Mouse (Mus musculus): ENCODE measurements around the gene Kcnt2. TPM values are rescaled to one million over a fixed set of nuclear protein-coding genes. Genes with fewer than 3 reads are reported as not detected.

Gene Kcnt2
- total RNA-seq, 4 experiments from 2014 or later: 30.2 to 37.8 (median 34.6) TPM

DNA sequence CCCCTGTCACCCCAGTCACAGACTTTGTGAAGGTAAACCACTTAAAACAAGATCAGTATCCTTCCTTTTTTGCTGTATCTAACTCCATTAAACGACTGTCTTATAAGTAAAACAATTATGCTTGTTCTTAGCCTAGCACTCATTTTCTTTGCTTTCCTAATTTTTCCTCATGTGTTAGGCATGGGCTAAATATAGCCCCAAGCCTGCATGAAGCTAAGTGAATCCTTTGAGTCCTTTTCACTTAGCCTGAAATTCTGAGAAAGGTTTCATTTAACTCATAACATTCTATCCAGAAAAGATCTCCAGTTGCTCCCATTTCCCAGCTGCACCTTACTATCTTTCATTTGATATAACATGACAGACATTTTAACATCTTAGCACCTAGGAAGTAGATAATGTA is 127.6 kb downstream of the Kcnt2 start:
- DNase-seq (ENCODE audit: low spot score in 2 of 2): no peak

DNA sequence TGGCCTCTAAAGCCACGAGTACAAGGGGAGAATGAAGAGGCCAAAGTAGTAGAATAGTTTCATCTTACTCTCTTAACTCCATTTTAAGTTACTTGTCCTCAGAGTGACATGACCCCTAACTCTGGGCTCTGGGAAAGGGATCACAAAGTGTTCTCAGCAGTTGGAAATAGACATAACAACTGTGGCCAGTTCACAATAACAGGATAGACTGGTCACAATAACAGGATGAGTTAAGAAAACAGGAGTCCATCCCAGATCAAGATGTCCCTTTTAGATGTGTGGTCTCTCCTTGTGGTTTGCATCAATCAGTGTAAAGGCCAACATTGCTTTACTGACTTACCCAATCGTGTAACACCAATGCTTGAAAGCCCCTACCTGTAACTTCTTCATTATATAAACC is 132.8 kb downstream of the Kcnt2 start:
- DNase-seq (ENCODE audit: low spot score in 2 of 2): no peak

GRCm38 (mm10) chr1:140379526-140379925 is 133.6 kb downstream of the Kcnt2 start:
- DNase-seq (ENCODE audit: low spot score in 2 of 2): no peak

GRCm38 (mm10) chr1:140381093-140381492 is 135.1 kb downstream of the Kcnt2 start:
- no peak for DNase-seq (ENCODE audit: low spot score in 2 of 2)

- no peak for DNase-seq (ENCODE audit: low spot score in 2 of 2)
These were observed 144.3 kb downstream of the Kcnt2 start for GRCm38 (mm10) chr1:140390301-140390700.

DNA sequence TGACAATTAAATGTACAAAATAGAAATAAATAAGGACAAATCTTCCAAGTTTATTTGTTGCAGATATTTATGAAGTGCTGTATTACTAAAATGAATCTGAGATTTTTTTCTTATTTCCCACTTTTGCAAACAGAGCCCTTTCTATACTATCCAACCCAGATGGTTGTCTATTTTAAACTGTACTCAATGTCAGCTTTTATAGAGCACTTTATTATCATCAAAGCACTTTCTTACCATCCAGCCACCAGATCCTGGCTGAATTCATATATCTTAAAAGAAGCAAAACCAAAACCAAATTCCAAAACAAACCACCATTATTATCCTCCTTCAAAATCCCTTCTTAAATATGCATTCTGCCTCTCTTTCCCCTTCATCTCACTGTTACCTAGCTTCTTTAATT is 151.8 kb downstream of the Kcnt2 start:
- no peak for DNase-seq (ENCODE audit: low spot score in 2 of 2)

DNA sequence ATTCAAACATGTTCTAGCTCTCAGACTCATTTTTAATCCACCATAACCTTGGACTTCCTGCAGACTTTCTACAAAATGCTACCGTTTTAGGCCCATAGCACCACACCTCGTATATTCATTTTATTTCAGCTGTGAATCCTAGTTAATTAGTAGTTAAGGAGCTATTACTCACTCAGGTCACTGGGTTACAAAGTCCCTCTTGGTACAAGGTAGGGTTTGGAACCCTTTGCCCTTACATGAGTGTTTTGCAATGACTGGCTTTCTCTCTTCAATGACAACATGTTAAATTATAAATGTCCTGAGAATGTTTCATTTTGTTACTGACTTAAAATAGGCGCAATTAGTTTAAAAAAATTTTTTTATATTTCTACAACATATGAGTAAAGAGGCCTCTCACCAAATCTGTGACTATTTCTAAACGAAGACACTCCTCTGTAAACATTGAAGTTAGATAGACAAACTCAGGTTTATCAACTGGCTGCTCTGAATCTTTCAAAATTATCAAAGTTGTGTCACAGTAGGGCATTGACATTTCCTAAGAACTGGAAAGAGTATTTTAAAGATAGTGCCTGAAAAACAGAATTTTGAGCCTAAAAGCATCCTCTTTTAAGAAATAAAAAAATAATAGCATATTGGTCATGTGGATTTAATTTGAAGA is 160.8 kb downstream of the Kcnt2 start:
- DNase-seq (ENCODE audit: low spot score in 2 of 2): no peak

GRCm38 (mm10) chr1:140415761-140416160 is 169.8 kb downstream of the Kcnt2 start:
- DNase-seq (ENCODE audit: low spot score in 2 of 2): no peak

- DNase-seq (ENCODE audit: low spot score in 2 of 2): no peak
These were observed 177.0 kb downstream of the Kcnt2 start for GRCm38 (mm10) chr1:140422954-140423353.

GRCm38 (mm10) chr1:140429284-140429850 is 183.4 kb downstream of the Kcnt2 start:
- DNase-seq (ENCODE audit: low spot score in 2 of 2): no peak

DNA sequence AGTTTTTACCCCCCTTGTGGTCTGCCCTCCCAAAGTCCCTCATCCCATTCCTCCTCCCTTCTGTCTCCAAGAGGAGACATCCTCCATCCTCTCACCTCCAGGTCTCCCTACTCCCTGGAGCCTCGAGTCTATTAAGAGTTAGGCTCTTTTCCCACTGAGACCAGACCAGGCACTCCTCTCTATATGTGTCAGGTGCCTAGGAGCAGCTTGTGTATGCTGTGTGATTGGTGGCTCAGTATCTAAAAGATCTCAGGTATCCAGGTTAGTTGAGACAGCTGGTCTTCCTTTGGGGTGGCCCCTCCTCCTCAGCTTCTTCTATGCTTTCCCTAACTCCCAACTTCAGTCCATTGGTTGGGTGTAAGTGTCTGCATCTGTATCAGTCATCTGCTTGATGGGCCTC is 186.1 kb downstream of the Kcnt2 start:
- no peak for DNase-seq (ENCODE audit: low spot score in 2 of 2)

- DNase-seq (ENCODE audit: low spot score in 2 of 2): no peak
These were observed 188.8 kb downstream of the Kcnt2 start for GRCm38 (mm10) chr1:140434791-140435190.

DNA sequence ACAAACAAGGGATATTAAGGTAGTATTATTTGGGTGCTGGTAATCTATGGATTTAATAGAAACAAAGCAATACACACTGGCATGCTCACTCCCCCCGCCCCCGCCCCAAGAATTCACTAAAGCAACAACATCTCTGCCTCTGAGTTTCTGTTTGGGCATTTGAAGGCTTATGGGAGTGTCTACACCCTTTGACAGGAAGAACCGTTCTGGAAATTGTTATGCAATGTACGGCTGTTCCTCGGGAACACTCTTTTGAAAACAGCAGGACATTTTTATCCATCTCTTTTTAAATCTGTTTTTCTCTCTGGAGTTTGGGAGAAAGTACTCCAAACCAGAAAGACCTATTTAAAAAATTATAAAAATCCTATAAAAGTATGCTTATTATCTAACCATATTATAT is 192.2 kb downstream of the Kcnt2 start:
- no peak for DNase-seq (ENCODE audit: low spot score in 2 of 2)

DNA sequence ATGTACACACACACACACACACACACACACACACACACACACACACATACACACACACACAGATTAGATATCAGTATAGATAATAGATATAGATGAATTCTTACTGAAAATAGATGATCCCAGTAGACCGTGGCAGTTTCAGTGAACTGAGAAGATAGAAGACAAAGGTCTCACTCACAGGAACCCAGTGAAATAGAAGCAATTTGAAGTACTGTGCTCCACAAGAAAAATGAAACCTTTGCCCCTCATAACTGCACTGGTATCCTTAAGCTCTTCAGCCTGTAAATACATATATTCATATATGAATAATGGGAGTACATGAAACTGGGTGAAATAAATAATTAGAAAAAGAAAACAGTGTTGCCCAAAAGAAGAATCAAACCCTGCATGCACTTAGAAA is 197.9 kb downstream of the Kcnt2 start:
- DNase-seq (ENCODE audit: low spot score in 2 of 2): no peak

- no peak for DNase-seq (ENCODE audit: low spot score in 2 of 2)
These were observed 198.4 kb downstream of the Kcnt2 start for GRCm38 (mm10) chr1:140444394-140444793.

GRCm38 (mm10) chr1:140451461-140451860 is 205.5 kb downstream of the Kcnt2 start:
- no peak for DNase-seq (ENCODE audit: low spot score in 2 of 2)

DNA sequence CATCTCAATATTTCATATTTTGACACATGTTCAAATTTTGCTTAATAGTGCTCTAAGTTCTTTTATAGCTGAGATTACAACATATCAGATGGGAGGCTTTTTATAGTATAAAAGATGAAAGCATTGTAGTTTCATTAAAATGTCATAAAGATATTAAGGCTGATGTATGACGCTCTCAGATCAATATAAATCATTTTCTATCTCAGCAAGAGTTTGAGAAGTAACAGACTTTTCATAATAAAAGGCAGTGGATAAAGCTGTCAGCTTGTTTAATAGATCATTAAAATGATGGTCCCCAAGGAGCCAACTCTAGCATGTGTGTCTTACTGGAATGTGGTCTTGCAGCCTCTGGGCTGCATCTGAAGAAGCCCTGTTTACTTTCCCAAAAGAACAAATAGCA is 206.0 kb downstream of the Kcnt2 start:
- no peak for DNase-seq (ENCODE audit: low spot score in 2 of 2)

GRCm38 (mm10) chr1:140455903-140456302 is 209.9 kb downstream of the Kcnt2 start:
- DNase-seq (ENCODE audit: low spot score in 2 of 2): no peak

DNA sequence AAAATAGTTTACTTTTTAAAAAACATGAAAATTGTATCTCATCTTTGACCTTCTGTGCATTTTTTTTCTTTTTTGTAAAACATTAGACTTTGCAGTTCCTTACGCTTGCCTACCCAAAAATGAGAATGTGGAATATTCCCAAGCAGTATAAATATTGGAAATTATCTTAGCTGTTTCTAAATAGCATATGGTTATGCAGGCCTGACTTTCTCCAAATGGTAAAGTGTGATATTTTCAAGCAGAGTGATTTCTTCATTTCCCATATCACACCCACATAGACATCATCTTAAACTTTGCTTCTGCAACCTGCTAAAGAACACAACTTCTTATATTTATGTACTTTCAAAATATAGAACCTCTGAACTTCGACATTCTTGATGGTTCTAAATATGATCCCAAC is 210.9 kb downstream of the Kcnt2 start:
- DNase-seq (ENCODE audit: low spot score in 2 of 2): no peak

DNA sequence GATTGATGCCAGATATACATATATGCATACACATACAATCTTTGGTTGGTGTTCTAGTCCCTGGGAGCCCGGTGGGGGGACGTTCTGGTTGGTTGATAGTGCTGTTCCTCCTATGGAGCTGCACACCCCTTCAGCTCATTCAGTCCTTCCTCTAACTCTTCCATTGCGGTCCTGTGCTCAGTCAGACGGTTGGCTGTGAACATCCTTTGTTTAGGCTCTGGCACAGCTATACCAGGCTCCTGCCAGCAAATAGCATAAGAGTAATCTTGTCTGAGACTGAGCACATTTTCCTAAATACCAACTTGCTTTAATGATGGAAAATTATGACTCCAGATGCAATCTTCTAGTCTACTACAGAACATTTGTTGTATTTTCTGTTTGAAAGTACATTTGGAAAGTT is 222.4 kb downstream of the Kcnt2 start:
- DNase-seq (ENCODE audit: low spot score in 2 of 2): peak in 1 of 2 experiments; percentile 12

DNA sequence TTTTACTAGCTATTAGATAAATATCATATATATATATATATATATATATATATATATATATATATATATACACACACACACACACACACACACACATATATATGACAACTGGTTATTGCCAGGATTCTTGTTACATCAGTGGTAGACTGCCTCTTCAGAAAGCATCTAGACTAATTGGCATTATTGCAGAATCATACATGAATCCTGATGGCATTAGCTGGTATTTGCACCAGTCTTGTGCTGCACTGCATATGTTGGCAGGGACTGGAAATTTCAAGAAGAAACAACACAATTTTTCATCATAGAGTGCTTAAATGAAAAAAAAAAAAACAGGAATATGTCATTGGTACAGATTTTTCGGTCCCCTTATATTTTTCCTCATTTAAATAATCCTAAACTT is 223.6 kb downstream of the Kcnt2 start:
- no peak for DNase-seq (ENCODE audit: low spot score in 2 of 2)

DNA sequence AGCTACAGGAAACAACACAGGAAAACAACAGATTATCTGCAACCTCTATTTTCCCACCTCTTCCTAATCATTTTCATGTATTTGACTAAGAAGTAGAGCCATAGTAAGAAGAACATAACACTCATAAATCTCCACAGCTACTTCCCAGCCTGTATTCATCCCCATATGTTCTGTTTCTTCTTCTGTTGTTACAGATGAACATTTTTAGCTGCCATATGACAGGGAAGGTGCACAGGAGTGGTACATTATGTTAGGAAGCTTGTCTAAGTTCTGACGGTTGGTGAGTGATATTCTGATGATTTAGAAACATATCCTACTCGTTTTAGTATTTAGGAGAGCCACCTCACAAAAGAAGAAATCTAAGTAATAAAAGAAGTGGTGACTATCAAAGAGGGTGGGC is 231.0 kb downstream of the Kcnt2 start:
- peak; percentile 14 to 28 for DNase-seq (ENCODE audit: low spot score in 2 of 2)

- DNase-seq (ENCODE audit: low spot score in 2 of 2): no peak
These were observed 238.1 kb downstream of the Kcnt2 start for GRCm38 (mm10) chr1:140484016-140484415.
